Mouse (Mus musculus): Measurements from ENCODE around the gene Lfng. TPM values are rescaled to one million over a fixed set of nuclear protein-coding genes. Genes with fewer than 3 reads are reported as not detected.

The Lfng gene
- polyA plus RNA-seq, 1 experiment from 2014 or later = 50.8 TPM

- H3K36me3 ChIP-seq = peaks cover 74% of the 10 kb centered on the region
- H3K27ac ChIP-seq (replicated peaks) = peak overlapping the region; percentile 25; the same call in 1 of the 2 replicates
- no peak overlapping the region for H3K4me3 ChIP-seq
- WGBS = 93% methylated on average over 23 of the region's 23 CpGs
- DNase-seq (ENCODE audit: low spot score) = no peak
- no peaks in the 10 kb centered on the region for H3K27me3 ChIP-seq (ENCODE audit: low read depth, poor library complexity, severe bottlenecking)
- peaks cover 6% of the 10 kb centered on the region; the same call in 1 of the 2 replicates for H3K9me3 ChIP-seq (replicated peaks)
- H3K4me1 ChIP-seq = peaks cover 13% of the 10 kb centered on the region; the same call in 1 of the 2 replicates
Measured at GRCm38 (mm10) chr5:140622978-140623670, 16.0 kb downstream of the Lfng start.

GRCm38 (mm10) chr5:140623791-140624190 lies 16.7 kb downstream of the Lfng start:
- DNase-seq (ENCODE audit: low spot score) = no peak
- peaks cover 13% of the 10 kb centered on the region; the same call in 1 of the 2 replicates for H3K9me3 ChIP-seq (replicated peaks)
- no peak overlapping the region for H3K27ac ChIP-seq (replicated peaks)
- no peak overlapping the region for H3K4me3 ChIP-seq
- WGBS = 85% methylated on average over 4 of the region's 4 CpGs
- H3K36me3 ChIP-seq = peaks cover 78% of the 10 kb centered on the region
- H3K27me3 ChIP-seq (ENCODE audit: low read depth, poor library complexity, severe bottlenecking) = no peaks in the 10 kb centered on the region
- peaks cover 13% of the 10 kb centered on the region; the same call in 1 of the 2 replicates for H3K4me1 ChIP-seq

- peaks cover 17% of the 10 kb centered on the region; the same call in 1 of the 2 replicates for H3K9me3 ChIP-seq (replicated peaks)
- peaks cover 13% of the 10 kb centered on the region; the same call in 1 of the 2 replicates for H3K4me1 ChIP-seq
- 95% methylated on average over 5 of the region's 5 CpGs for WGBS
- H3K36me3 ChIP-seq = peaks cover 82% of the 10 kb centered on the region
- no peak overlapping the region for H3K4me3 ChIP-seq
- H3K27ac ChIP-seq (replicated peaks) = no peak overlapping the region
- no peak for DNase-seq (ENCODE audit: low spot score)
- H3K27me3 ChIP-seq (ENCODE audit: low read depth, poor library complexity, severe bottlenecking) = no peaks in the 10 kb centered on the region
Measured at GRCm38 (mm10) chr5:140624238-140624637, 17.1 kb downstream of the Lfng start.

- 95% methylated on average over 13 of the region's 13 CpGs for WGBS
- no peak overlapping the region for H3K4me3 ChIP-seq
- peaks cover 18% of the 10 kb centered on the region; the same call in 1 of the 2 replicates for H3K9me3 ChIP-seq (replicated peaks)
- no peak overlapping the region for H3K27ac ChIP-seq (replicated peaks)
- peaks cover 90% of the 10 kb centered on the region for H3K36me3 ChIP-seq
- H3K27me3 ChIP-seq (ENCODE audit: low read depth, poor library complexity, severe bottlenecking) = no peaks in the 10 kb centered on the region
- H3K4me1 ChIP-seq = peaks cover 13% of the 10 kb centered on the region; the same call in 1 of the 2 replicates
- no peak for DNase-seq (ENCODE audit: low spot score)
Measured at GRCm38 (mm10) chr5:140624961-140625360, 17.8 kb downstream of the Lfng start.

- H3K36me3 ChIP-seq = peaks cover 100% of the 10 kb centered on the region
- WGBS = 94% methylated on average over 5 of the region's 5 CpGs
- H3K9me3 ChIP-seq (replicated peaks) = peaks cover 18% of the 10 kb centered on the region; the same call in 1 of the 2 replicates
Measured at GRCm38 (mm10) chr5:140627580-140627979, 20.5 kb downstream of the Lfng start.

GRCm38 (mm10) chr5:140628995-140629394 lies 21.9 kb downstream of the Lfng start:
- WGBS = 94% methylated on average over 9 of the region's 9 CpGs
- Histone ChIP-seq H3K4me1 (no peaks in the 10 kb centered on the region), H3K27me3 (ENCODE audit: low read depth, poor library complexity, severe bottlenecking) (no peaks in the 10 kb centered on the region), H3K36me3 (peaks cover 100% of the 10 kb centered on the region), H3K27ac (replicated peaks) (no peak overlapping the region), H3K4me3 (no peak overlapping the region), H3K9me3 (replicated peaks) (peaks cover 18% of the 10 kb centered on the region; the same call in 1 of the 2 replicates)
- DNase-seq (ENCODE audit: low spot score) = no peak

More at GRCm38 (mm10) chr5:140627580-140627979, 20.5 kb downstream of the Lfng start:
- Histone ChIP-seq H3K4me3 (no peak overlapping the region), H3K27me3 (ENCODE audit: low read depth, poor library complexity, severe bottlenecking) (no peaks in the 10 kb centered on the region), H3K27ac (replicated peaks) (no peak overlapping the region), H3K4me1 (0 out of 2 replicates have a peak, but pooled peaks cover 3% of the 10 kb centered on the region)
- DNase-seq (ENCODE audit: low spot score) = no peak

GRCm38 (mm10) chr5:140633432-140633831 lies 26.3 kb downstream of the Lfng start:
- WGBS = 90% methylated on average over 7 of the region's 7 CpGs
- Histone ChIP-seq H3K27ac (replicated peaks) (no peak overlapping the region), H3K36me3 (peaks cover 100% of the 10 kb centered on the region)

GRCm38 (mm10) chr5:140634798-140635722 lies 27.9 kb downstream of the Lfng start:
- no peaks in the 10 kb centered on the region for H3K9me3 ChIP-seq (replicated peaks)
- no peaks in the 10 kb centered on the region for H3K27me3 ChIP-seq (ENCODE audit: low read depth, poor library complexity, severe bottlenecking)
- no peak overlapping the region for H3K4me3 ChIP-seq
- WGBS = 94% methylated on average over 26 of the region's 26 CpGs
- H3K27ac ChIP-seq (replicated peaks) = no peak overlapping the region
- H3K36me3 ChIP-seq = peaks cover 100% of the 10 kb centered on the region
- H3K4me1 ChIP-seq = peaks cover 4% of the 10 kb centered on the region; the same call in 1 of the 2 replicates
- no peak for DNase-seq (ENCODE audit: low spot score)

More at GRCm38 (mm10) chr5:140633432-140633831, 26.3 kb downstream of the Lfng start:
- DNase-seq (ENCODE audit: low spot score) = no peak
- Histone ChIP-seq H3K9me3 (replicated peaks) (peaks cover 9% of the 10 kb centered on the region; the same call in 1 of the 2 replicates), H3K27me3 (ENCODE audit: low read depth, poor library complexity, severe bottlenecking) (no peaks in the 10 kb centered on the region), H3K4me1 (peaks cover 4% of the 10 kb centered on the region; the same call in 1 of the 2 replicates), H3K4me3 (no peak overlapping the region)

GRCm38 (mm10) chr5:140636316-140637057 lies 29.4 kb downstream of the Lfng start:
- Histone ChIP-seq H3K36me3 (peaks cover 100% of the 10 kb centered on the region), H3K27ac (replicated peaks) (peak overlapping the region; percentile 52; the same call in 1 of the 2 replicates), H3K4me3 (no peak overlapping the region), H3K9me3 (replicated peaks) (no peaks in the 10 kb centered on the region), H3K27me3 (ENCODE audit: low read depth, poor library complexity, severe bottlenecking) (no peaks in the 10 kb centered on the region), H3K4me1 (peaks cover 16% of the 10 kb centered on the region)
- DNase-seq (ENCODE audit: low spot score) = no peak
- 89% methylated on average over 7 of the region's 7 CpGs for WGBS

GRCm38 (mm10) chr5:140637058-140637410 lies 29.9 kb downstream of the Lfng start:
- no peak overlapping the region for H3K4me3 ChIP-seq
- H3K9me3 ChIP-seq (replicated peaks) = no peaks in the 10 kb centered on the region
- peaks cover 21% of the 10 kb centered on the region for H3K4me1 ChIP-seq
- H3K27me3 ChIP-seq (ENCODE audit: low read depth, poor library complexity, severe bottlenecking) = no peaks in the 10 kb centered on the region
- WGBS = 94% methylated on average over 6 of the region's 6 CpGs
- no peak for DNase-seq (ENCODE audit: low spot score)
- peaks cover 99% of the 10 kb centered on the region for H3K36me3 ChIP-seq
- H3K27ac ChIP-seq (replicated peaks) = peak overlapping the region; percentile 52; the same call in 1 of the 2 replicates

GRCm38 (mm10) chr5:140637989-140638388 lies 30.9 kb downstream of the Lfng start:
- DNase-seq (ENCODE audit: low spot score) = no peak
- 93% methylated on average over 3 of the region's 3 CpGs for WGBS
- Histone ChIP-seq H3K27ac (replicated peaks) (no peak overlapping the region), H3K27me3 (ENCODE audit: low read depth, poor library complexity, severe bottlenecking) (no peaks in the 10 kb centered on the region), H3K9me3 (replicated peaks) (no peaks in the 10 kb centered on the region), H3K4me3 (no peak overlapping the region), H3K36me3 (peaks cover 96% of the 10 kb centered on the region), H3K4me1 (peaks cover 31% of the 10 kb centered on the region)

GRCm38 (mm10) chr5:140638484-140638883 lies 31.4 kb downstream of the Lfng start:
- Histone ChIP-seq H3K4me3 (no peak overlapping the region), H3K36me3 (peaks cover 96% of the 10 kb centered on the region), H3K9me3 (replicated peaks) (no peaks in the 10 kb centered on the region), H3K27ac (replicated peaks) (no peak overlapping the region), H3K4me1 (peaks cover 34% of the 10 kb centered on the region), H3K27me3 (ENCODE audit: low read depth, poor library complexity, severe bottlenecking) (no peaks in the 10 kb centered on the region)
- WGBS = 96% methylated on average over 6 of the region's 6 CpGs
- no peak for DNase-seq (ENCODE audit: low spot score)

Measured in midbrain, embryonic 10.5 days (tissue).